8 mouse cellular contexts compared by ENCODE assay signal in genomic region chr10:122845471-122845870, GRCm38 (mm10).
DNase-seq lines count a peak whose midpoint lies in the region; ATAC-seq lines count a peak whose summit lies in the region.

No protein-coding gene starts in this region.

- WGBS in limb, embryonic 13.5 days: 52% methylated on average over 7 of the region's 7 CpGs

- ATAC-seq in limb, embryonic 13.5 days (ENCODE audit: low FRiP score, low read depth): peak; percentile 71
- ATAC-seq in granulocyte monocyte progenitor cell, adult 5-6 weeks (replicated peaks; ENCODE audit: poor library complexity, severe bottlenecking): no peak

- H3K27ac ChIP-seq in limb, embryonic 13.5 days: peak overlapping the region; percentile 69; the same call in 1 of the 2 replicates

- H3K4me3 ChIP-seq in limb, embryonic 13.5 days: no peak overlapping the region

- H3K9ac ChIP-seq in limb, embryonic 13.5 days: no peak overlapping the region

- H3K4me1 ChIP-seq in limb, embryonic 13.5 days: peaks cover 31% of the 10 kb centered on the region

- H3K36me3 ChIP-seq in limb, embryonic 13.5 days: no peaks in the 10 kb centered on the region

- peaks cover 5% of the 10 kb centered on the region; the same call in 1 of the 2 replicates for H3K9me3 ChIP-seq in limb, embryonic 13.5 days

- H3K4me2 ChIP-seq in limb, embryonic 13.5 days (replicated peaks): no peak overlapping the region

- DNase-seq in layer of hippocampus, adult 9-11 months: peak; percentile 44
- DNase-seq in layer of hippocampus, postnatal 25 days (ENCODE audit: extremely low spot score in 1 of 2, low spot score in 1 of 2): no peak
- DNase-seq in cerebellum, adult 11 months: peak; percentile 65
- peak; percentile 23 for DNase-seq in gastrocnemius, postnatal 14 days
- DNase-seq in testis, postnatal 14 days (ENCODE audit: low spot score): no peak
- no peak for DNase-seq in embryo, embryonic 10.5 days (ENCODE audit: low spot score)

- intact Hi-C loops in gastrocnemius, postnatal 14 days (cut with DNase I; ENCODE audit: low total_unique reads): no loop called here

- no peaks in the 10 kb centered on the region for H3K27me3 ChIP-seq in limb, embryonic 13.5 days

Comparison
In these comparisons a context has a peak if more than half of its experiments do, and no peak if none do; other contexts are left out.
1. DNase-seq: peak in layer of hippocampus, adult 9-11 months (single experiment), cerebellum, adult 11 months (single experiment) and gastrocnemius, postnatal 14 days (single experiment); none in layer of hippocampus, postnatal 25 days (0 of 2), testis, postnatal 14 days (single experiment) and embryo, embryonic 10.5 days (single experiment).